Mouse (Mus musculus): ENCODE measurements around the gene Tsen15. TPM values are rescaled to one million over a fixed set of nuclear protein-coding genes. Genes with fewer than 3 reads are reported as not detected.

Tsen15 gene
- 74.8 and 77.8 TPM in 2 replicates for polyA plus RNA-seq (2015; fragmentation: Nextera tagmentation; extraction: Ambion mirVana)

GRCm38 (mm10) chr1:152386188-152386835 is at the start of gene Tsen15:
TSS of gene Tsen15 (minus strand) at chr1:152386688.
- Histone ChIP-seq H3K9me3 (replicated peaks) (no peaks in the 10 kb centered on the region), H3K27me3 (no peaks in the 10 kb centered on the region), H3K4me3 (replicated peaks) (peak within 1 kb of the TSS; percentile 85), H3K36me3 (no peaks in the 10 kb centered on the region; the same call in 1 of the 2 replicates), H3K9ac (peak within 1 kb of the TSS; percentile 73), H3K27ac (replicated peaks) (no peak within 1 kb of the TSS), H3K4me2 (replicated peaks) (peak within 1 kb of the TSS; percentile 59), H3K4me1 (0 out of 2 replicates have a peak, but pooled peaks cover 3% of the 10 kb centered on the region)
- ATAC-seq (ENCODE audit: insufficient number of reproducible peaks, low FRiP score, low TSS enrichment, low read depth): peak; percentile 94
- under 1% methylated on average over 57 of the region's 57 CpGs for WGBS

GRCm38 (mm10) chr1:152434166-152434565 is 47.7 kb upstream of the Tsen15 start:
- no peak overlapping the region for H3K9ac ChIP-seq
- H3K9me3 ChIP-seq (replicated peaks): no peaks in the 10 kb centered on the region
- H3K4me2 ChIP-seq (replicated peaks): no peak overlapping the region
- ATAC-seq (ENCODE audit: insufficient number of reproducible peaks, low FRiP score, low TSS enrichment, low read depth): no peak
- H3K4me3 ChIP-seq (replicated peaks): no peak overlapping the region
- no peak overlapping the region for H3K27ac ChIP-seq (replicated peaks)
- H3K36me3 ChIP-seq: no peaks in the 10 kb centered on the region
- WGBS: 77% methylated on average over 4 of the region's 4 CpGs
- H3K4me1 ChIP-seq: no peaks in the 10 kb centered on the region
- H3K27me3 ChIP-seq: no peaks in the 10 kb centered on the region

- H3K9me3 ChIP-seq (replicated peaks): no peaks in the 10 kb centered on the region
- no peak overlapping the region for H3K27ac ChIP-seq (replicated peaks)
- no peaks in the 10 kb centered on the region for H3K36me3 ChIP-seq
- no peak for ATAC-seq (ENCODE audit: insufficient number of reproducible peaks, low FRiP score, low TSS enrichment, low read depth)
- H3K27me3 ChIP-seq: no peaks in the 10 kb centered on the region
- H3K4me1 ChIP-seq: no peaks in the 10 kb centered on the region
- 82% methylated on average over 7 of the region's 7 CpGs for whole genome bisulfite sequencing
- no peak overlapping the region for H3K9ac ChIP-seq
- H3K4me3 ChIP-seq (replicated peaks): no peak overlapping the region
- H3K4me2 ChIP-seq (replicated peaks): no peak overlapping the region
These were observed 43.3 kb upstream of the Tsen15 start for GRCm38 (mm10) chr1:152429805-152430204.

DNA sequence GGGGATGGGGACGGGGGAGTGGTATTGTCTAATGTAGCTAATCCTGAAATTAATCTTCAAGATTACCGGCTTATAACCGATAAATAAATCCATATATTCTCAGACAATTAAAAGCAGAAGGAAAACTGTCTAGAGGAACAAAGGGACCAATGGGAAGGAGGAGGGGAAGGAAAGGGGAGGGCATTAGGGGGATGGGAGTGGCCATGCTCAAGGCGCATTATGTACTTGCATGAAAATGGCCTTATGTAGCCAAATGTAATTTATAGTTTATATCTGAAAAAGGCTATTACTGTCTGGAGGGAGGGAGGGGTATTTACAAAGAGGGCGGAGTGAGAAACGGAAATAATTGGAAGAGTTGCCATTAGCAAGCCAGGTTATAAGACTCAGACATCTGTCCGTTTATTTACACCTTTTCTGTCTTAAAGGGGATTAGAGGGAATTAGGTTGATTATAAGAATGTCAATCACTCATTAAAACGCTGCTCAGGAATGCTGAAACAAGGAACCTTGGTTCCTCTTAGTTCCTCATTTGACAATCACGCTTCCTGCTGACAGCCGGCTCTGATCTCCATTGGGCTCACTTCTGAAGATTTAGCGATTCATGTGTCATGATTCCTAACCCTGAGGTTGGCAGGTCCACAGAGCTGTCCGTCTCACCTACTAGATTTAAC is 41.6 kb upstream of the Tsen15 start:
- WGBS: 59% methylated on average over 12 of the region's 12 CpGs
- H3K4me3 ChIP-seq (replicated peaks): no peak overlapping the region
- H3K36me3 ChIP-seq: no peaks in the 10 kb centered on the region
- H3K27ac ChIP-seq (replicated peaks): no peak overlapping the region
- H3K9me3 ChIP-seq (replicated peaks): no peaks in the 10 kb centered on the region
- H3K9ac ChIP-seq: no peak overlapping the region
- H3K27me3 ChIP-seq: no peaks in the 10 kb centered on the region
- no peaks in the 10 kb centered on the region for H3K4me1 ChIP-seq
- no peak for ATAC-seq (ENCODE audit: insufficient number of reproducible peaks, low FRiP score, low TSS enrichment, low read depth)
- no peak overlapping the region for H3K4me2 ChIP-seq (replicated peaks)

- Histone ChIP-seq H3K4me1 (no peaks in the 10 kb centered on the region), H3K36me3 (no peaks in the 10 kb centered on the region), H3K9ac (no peak overlapping the region), H3K27me3 (no peaks in the 10 kb centered on the region), H3K9me3 (replicated peaks) (no peaks in the 10 kb centered on the region), H3K27ac (replicated peaks) (no peak overlapping the region), H3K4me2 (replicated peaks) (no peak overlapping the region), H3K4me3 (replicated peaks) (no peak overlapping the region)
- 88% methylated on average over 3 of the region's 3 CpGs for WGBS
- ATAC-seq (ENCODE audit: insufficient number of reproducible peaks, low FRiP score, low TSS enrichment, low read depth): no peak
These were observed 36.6 kb upstream of the Tsen15 start for GRCm38 (mm10) chr1:152423052-152423451.

DNA sequence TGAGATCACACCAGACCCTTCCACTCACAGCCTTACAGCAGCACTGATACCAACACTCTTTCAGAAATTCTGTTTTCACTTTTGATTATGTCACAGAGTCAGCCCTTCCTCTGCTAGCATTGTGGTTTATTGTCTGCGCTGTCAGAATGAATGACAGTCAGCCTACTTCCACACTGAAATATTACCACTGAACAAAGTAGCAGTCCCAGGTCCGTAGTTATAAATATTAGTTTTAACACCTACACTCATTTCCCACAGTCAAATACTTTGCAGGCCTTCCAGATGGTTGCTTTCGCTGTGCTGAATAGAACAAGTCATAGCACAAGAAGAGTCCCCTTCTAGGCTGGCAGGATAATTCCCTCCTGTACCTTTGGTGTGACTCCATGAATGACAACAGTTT is 35.8 kb upstream of the Tsen15 start:
- Histone ChIP-seq H3K4me3 (replicated peaks) (no peak overlapping the region), H3K27ac (replicated peaks) (no peak overlapping the region), H3K27me3 (no peaks in the 10 kb centered on the region), H3K4me1 (no peaks in the 10 kb centered on the region), H3K9ac (no peak overlapping the region), H3K4me2 (replicated peaks) (no peak overlapping the region), H3K36me3 (no peaks in the 10 kb centered on the region), H3K9me3 (replicated peaks) (no peaks in the 10 kb centered on the region)
- WGBS: 59% methylated on average over 3 of the region's 3 CpGs
- no peak for ATAC-seq (ENCODE audit: insufficient number of reproducible peaks, low FRiP score, low TSS enrichment, low read depth)

- 26% methylated on average over 5 of the region's 5 CpGs for WGBS
- H3K36me3 ChIP-seq: no peaks in the 10 kb centered on the region
- H3K4me2 ChIP-seq (replicated peaks): no peak overlapping the region
- no peaks in the 10 kb centered on the region for H3K9me3 ChIP-seq (replicated peaks)
- H3K9ac ChIP-seq: no peak overlapping the region
- no peaks in the 10 kb centered on the region for H3K27me3 ChIP-seq
- H3K27ac ChIP-seq (replicated peaks): no peak overlapping the region
- no peak overlapping the region for H3K4me3 ChIP-seq (replicated peaks)
- H3K4me1 ChIP-seq: no peaks in the 10 kb centered on the region
- no peak for ATAC-seq (ENCODE audit: insufficient number of reproducible peaks, low FRiP score, low TSS enrichment, low read depth)
These were observed 31.1 kb upstream of the Tsen15 start for GRCm38 (mm10) chr1:152417602-152418001.

DNA sequence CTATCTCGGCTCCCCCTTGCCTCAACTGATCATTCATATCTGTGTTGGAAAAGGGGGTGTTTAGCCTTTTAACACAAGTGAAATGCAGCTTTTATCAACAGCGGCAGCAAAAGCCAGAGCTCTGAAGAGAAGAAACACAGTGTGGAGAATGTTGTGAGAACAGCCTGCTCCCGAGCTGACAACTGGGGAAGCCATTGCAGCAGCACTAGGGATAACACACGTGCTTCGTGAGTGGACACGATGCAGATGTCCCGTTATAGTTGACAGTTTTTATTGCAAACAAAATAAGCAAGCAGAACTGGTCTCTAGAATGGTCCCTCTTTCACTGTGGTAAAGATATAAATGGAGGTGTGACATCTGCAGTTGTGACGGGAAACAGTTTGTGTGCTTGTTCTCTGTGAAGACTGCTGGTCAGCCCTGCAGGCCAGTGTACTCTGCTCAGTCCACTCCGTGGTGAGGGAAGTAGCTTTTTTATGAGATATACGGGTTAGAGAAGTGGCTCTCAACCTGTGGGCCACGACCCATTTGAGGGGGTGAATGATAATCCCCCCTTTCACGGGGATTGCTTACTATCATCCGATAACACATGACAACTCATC is 29.9 kb upstream of the Tsen15 start:
- no peak for ATAC-seq (ENCODE audit: insufficient number of reproducible peaks, low FRiP score, low TSS enrichment, low read depth)
- Histone ChIP-seq H3K4me2 (replicated peaks) (no peak overlapping the region), H3K27me3 (no peaks in the 10 kb centered on the region), H3K36me3 (no peaks in the 10 kb centered on the region), H3K4me3 (replicated peaks) (no peak overlapping the region), H3K9me3 (replicated peaks) (no peaks in the 10 kb centered on the region), H3K9ac (no peak overlapping the region), H3K27ac (replicated peaks) (no peak overlapping the region), H3K4me1 (no peaks in the 10 kb centered on the region)
- WGBS: 77% methylated on average over 13 of the region's 13 CpGs

DNA sequence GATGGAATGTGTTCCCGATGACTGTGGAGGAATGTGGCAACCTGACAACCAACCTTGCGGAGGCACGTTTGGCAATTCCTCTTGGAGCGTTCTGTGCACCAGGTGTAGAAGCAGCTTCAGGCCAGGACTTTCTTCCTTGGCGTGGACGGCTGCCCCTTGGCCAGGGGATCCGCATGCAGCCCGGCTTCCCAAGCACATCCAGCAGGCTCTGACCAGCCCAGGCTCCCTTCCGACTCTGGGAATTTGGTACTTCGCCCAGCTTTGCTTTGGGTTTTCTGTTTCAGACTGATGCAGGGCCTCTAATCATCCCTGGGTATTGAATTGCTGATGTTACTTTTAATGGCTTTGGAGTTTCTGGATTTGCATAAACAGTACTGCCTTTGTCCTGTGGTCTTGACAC is 28.0 kb upstream of the Tsen15 start:
- Histone ChIP-seq H3K4me3 (replicated peaks) (no peak overlapping the region), H3K27me3 (no peaks in the 10 kb centered on the region), H3K9me3 (replicated peaks) (no peaks in the 10 kb centered on the region), H3K27ac (replicated peaks) (no peak overlapping the region; the same call in 1 of the 2 replicates), H3K9ac (no peak overlapping the region), H3K36me3 (no peaks in the 10 kb centered on the region), H3K4me1 (no peaks in the 10 kb centered on the region), H3K4me2 (replicated peaks) (no peak overlapping the region)
- WGBS: 43% methylated on average over 10 of the region's 10 CpGs
- ATAC-seq (ENCODE audit: insufficient number of reproducible peaks, low FRiP score, low TSS enrichment, low read depth): no peak

GRCm38 (mm10) chr1:152413961-152414360 is 27.5 kb upstream of the Tsen15 start:
- H3K27ac ChIP-seq (replicated peaks): no peak overlapping the region
- no peak overlapping the region for H3K4me2 ChIP-seq (replicated peaks)
- H3K27me3 ChIP-seq: no peaks in the 10 kb centered on the region
- H3K4me3 ChIP-seq (replicated peaks): no peak overlapping the region
- no peak for ATAC-seq (ENCODE audit: insufficient number of reproducible peaks, low FRiP score, low TSS enrichment, low read depth)
- no peak overlapping the region for H3K9ac ChIP-seq
- no peaks in the 10 kb centered on the region for H3K4me1 ChIP-seq
- H3K9me3 ChIP-seq (replicated peaks): no peaks in the 10 kb centered on the region
- no peaks in the 10 kb centered on the region for H3K36me3 ChIP-seq
- 49% methylated on average over 1 of the region's 1 CpGs for WGBS

DNA sequence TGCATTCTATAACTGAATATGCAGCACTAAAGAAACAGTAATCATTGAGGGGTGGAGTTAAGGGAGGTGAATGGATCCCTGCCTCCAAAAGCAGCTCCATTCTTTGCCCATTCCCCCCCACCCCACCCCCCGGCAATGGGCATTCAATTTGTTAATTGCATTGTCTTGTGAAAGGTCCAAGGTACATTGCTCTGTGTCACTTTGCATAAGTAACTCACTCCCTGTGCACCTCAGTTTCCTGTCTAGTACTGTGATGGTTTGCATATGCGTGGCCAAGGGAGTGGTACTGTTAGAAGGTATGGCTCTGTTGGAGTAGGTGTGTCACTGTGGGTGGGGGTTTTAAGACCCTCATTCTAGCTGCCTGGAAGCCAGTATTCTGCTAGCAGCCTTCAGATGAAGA is 26.6 kb upstream of the Tsen15 start:
- Histone ChIP-seq H3K9ac (no peak overlapping the region), H3K4me2 (replicated peaks) (no peak overlapping the region), H3K4me3 (replicated peaks) (no peak overlapping the region), H3K9me3 (replicated peaks) (no peaks in the 10 kb centered on the region), H3K27me3 (no peaks in the 10 kb centered on the region), H3K36me3 (no peaks in the 10 kb centered on the region), H3K4me1 (no peaks in the 10 kb centered on the region), H3K27ac (replicated peaks) (no peak overlapping the region)
- 92% methylated on average over 2 of the region's 2 CpGs for whole genome bisulfite sequencing
- no peak for ATAC-seq (ENCODE audit: insufficient number of reproducible peaks, low FRiP score, low TSS enrichment, low read depth)

Data from embryonic facial prominence, embryonic 15.5 days (tissue).